Mouse (Mus musculus): ENCODE data around the gene Hist1h2ba.

- TF ChIP-seq CTCF (IDR thresholded peaks at IDR 0.05; ENCODE audit: borderline replicate concordance, insufficient read depth, low read depth, low read length): no peak
- no peak for TF ChIP-seq POLR2A (IDR thresholded peaks at IDR 0.05; ENCODE audit: borderline replicate concordance, insufficient read depth, low read length)
Observed at GRCm38 (mm10) chr13:23959776-23960175, 25.8 kb upstream of the Hist1h2ba start.

Measured in cerebellum, adult 2 months (tissue).